Mouse (Mus musculus) left cerebral cortex, adult 8-10 months (tissue): ENCODE results near the gene Olfr1097. TPM values are rescaled to one million over a fixed set of nuclear protein-coding genes. Genes with fewer than 3 reads are reported as not detected.

ENCODE experiments used
- DNase-seq, 2 experiments: peaks; one replicate each; pipeline ENCODE4 v3.0.0; 2022; ENCODE audit warnings: low spot score in 2 of 2
- total RNA-seq, 4 experiments: library from RNA; stranded (reverse); gene quantifications; 2 replicates each; pipeline ENCODE4 v1.2.4; 2022

The Olfr1097 gene
- total RNA-seq = not detected

DNA sequence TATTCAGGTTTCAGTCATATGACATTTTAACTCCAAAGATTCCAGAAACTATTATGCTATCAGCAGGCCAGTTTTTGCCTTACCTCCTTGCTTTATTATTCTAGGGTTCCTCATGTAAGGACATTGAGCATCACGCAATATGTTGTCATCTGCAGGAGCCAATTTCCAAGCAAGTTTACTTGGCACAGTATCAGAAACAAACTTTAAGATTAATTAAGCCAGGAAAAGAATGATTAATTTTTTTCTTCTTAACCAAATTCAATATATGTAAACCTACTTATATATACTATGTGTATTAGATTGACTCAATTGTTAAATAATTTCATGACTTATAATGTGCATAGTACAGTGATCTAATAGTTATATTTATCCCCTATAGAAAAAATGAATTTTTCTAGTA is at the start of gene Olfr1097:
Gene Olfr1097 (minus strand): TSS at position 101 of the 400 bp plus-strand sequence.
- DNase-seq = no peak

DNA sequence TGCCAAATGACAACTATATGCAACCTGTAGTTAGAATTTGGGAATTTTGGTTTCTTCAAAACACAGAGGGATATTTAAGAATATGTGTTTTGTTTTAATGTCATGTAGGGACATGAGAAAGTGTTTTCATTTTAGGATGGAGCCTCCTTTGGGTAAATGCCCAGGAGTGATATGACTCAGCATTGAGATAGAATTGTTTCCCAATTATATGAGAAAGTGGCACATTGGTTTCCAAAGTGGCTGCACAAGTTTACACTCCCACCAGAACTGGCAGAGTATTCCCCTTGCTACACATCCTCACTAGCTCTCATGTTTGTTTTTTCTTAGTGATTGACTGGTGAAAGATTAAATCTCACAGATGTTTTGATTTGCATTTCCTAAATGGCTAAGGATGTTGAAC is 34.5 kb upstream of the Olfr1097 start:
- peak in 1 of 2 experiments; percentile 16 for DNase-seq

GRCm38 (mm10) chr2:86924445-86924844 is 32.4 kb upstream of the Olfr1097 start, which contains the start of gene Olfr1098:
Gene Olfr1098 (minus strand): TSS chr2:86924545.
- DNase-seq = no peak

GRCm38 (mm10) chr2:86905647-86906046 is 13.6 kb upstream of the Olfr1097 start:
- DNase-seq = no peak

- no peak for DNase-seq
Observed at GRCm38 (mm10) chr2:86874702-86875101, 17.3 kb downstream of the Olfr1097 start, which contains the start of gene Gm13723. Gene Gm13723 (minus strand): TSS chr2:86874802.

GRCm38 (mm10) chr2:86851596-86851995 is 40.4 kb downstream of the Olfr1097 start, which contains the start of gene Olfr1095:
Gene Olfr1095 (minus strand): TSS chr2:86851696.
- DNase-seq = no peak

Other genes with a start within 250 kb of the Olfr1097 start
- gene Olfr1085, start 230.2 kb downstream of the Olfr1097 start, total RNA-seq = not detected
- not detected for gene Olfr1086, start 212.1 kb downstream of the Olfr1097 start, total RNA-seq
- not detected for gene Olfr1087, start 193.8 kb downstream of the Olfr1097 start, total RNA-seq
- not detected for gene Olfr1089, start 158.5 kb downstream of the Olfr1097 start, total RNA-seq
- not detected for gene Olfr1090, start 133.2 kb downstream of the Olfr1097 start, total RNA-seq
- gene Olfr1093, start 109.7 kb downstream of the Olfr1097 start, total RNA-seq = not detected
- gene Olfr141, start 82.2 kb downstream of the Olfr1097 start, total RNA-seq = not detected
- gene Olfr1094, start 67.6 kb downstream of the Olfr1097 start, total RNA-seq = not detected
- not detected for gene Olfr1095, start 40.5 kb downstream of the Olfr1097 start, total RNA-seq
- not detected for gene Gm13723, start 17.4 kb downstream of the Olfr1097 start, total RNA-seq
- gene Olfr1098, start 32.3 kb upstream of the Olfr1097 start, total RNA-seq = not detected
- not detected for gene Olfr1099, start 68.5 kb upstream of the Olfr1097 start, total RNA-seq
- gene Olfr1100, start 87.7 kb upstream of the Olfr1097 start, total RNA-seq = not detected
- not detected for gene Olfr1101, start 99.0 kb upstream of the Olfr1097 start, total RNA-seq
- gene Olfr1102, start 106.2 kb upstream of the Olfr1097 start, total RNA-seq = not detected
- gene Olfr1104, start 134.9 kb upstream of the Olfr1097 start, total RNA-seq = not detected
- gene Olfr1105, start 144.3 kb upstream of the Olfr1097 start, total RNA-seq = not detected
- not detected for gene Olfr1106, start 160.1 kb upstream of the Olfr1097 start, total RNA-seq
- gene Olfr1107, start 183.6 kb upstream of the Olfr1097 start, total RNA-seq = not detected
- gene Olfr1109, start 203.8 kb upstream of the Olfr1097 start, total RNA-seq = not detected
- gene Olfr259, start 222.4 kb upstream of the Olfr1097 start, total RNA-seq = not detected
- not detected for gene Olfr1110, start 248.1 kb upstream of the Olfr1097 start, total RNA-seq